Comparison of ENCODE assay signal across 18 mouse cellular contexts in genomic region chr1:155241701-155242487, GRCm38 (mm10). TPM values are rescaled to one million over a fixed set of nuclear protein-coding genes. Genes with fewer than 3 reads are reported as not detected.
DNase-seq lines count a peak whose midpoint lies in the region; ATAC-seq and TF ChIP-seq lines count a peak whose summit lies in the region.
"Had no signal": no experiment of that assay in that cellular context is flagged by ENCODE, and none has a peak within 500 bp of the region (broad histone marks: within the 10 kb centered on the region; RNA-seq: fewer than 3 reads in every experiment).

No protein-coding gene starts in this region.

- WGBS in heart, adult 2 months: 67% methylated on average over 12 of the region's 12 CpGs
- 76% methylated on average over 12 of the region's 12 CpGs for WGBS in heart, embryonic 10.5 days
- 80% methylated on average over 12 of the region's 12 CpGs for WGBS in hindbrain, embryonic 11.5 days
- WGBS in hindbrain, embryonic 14.5 days: 78% methylated on average over 12 of the region's 12 CpGs

- no peaks in the 10 kb centered on the region for H3K27me3 ChIP-seq in heart, adult 2 months (ENCODE audit: control insufficient read depth, insufficient read depth, low read length)
- no peaks in the 10 kb centered on the region for H3K27me3 ChIP-seq in heart, embryonic 10.5 days (ENCODE audit: insufficient read depth, poor library complexity, severe bottlenecking)
- peaks cover 6% of the 10 kb centered on the region for H3K27me3 ChIP-seq in hindbrain, embryonic 11.5 days (ENCODE audit: control insufficient read depth, insufficient read depth, low read length)
- peaks cover 12% of the 10 kb centered on the region for H3K27me3 ChIP-seq in hindbrain, embryonic 14.5 days (ENCODE audit: control insufficient read depth, insufficient read depth, low read length)

- no peak for ATAC-seq in hindbrain, embryonic 11.5 days (ENCODE audit: low FRiP score)
- no peak for ATAC-seq in hindbrain, embryonic 14.5 days (ENCODE audit: low FRiP score)
- ATAC-seq: forebrain, embryonic 14.5 days; midbrain, embryonic 13.5 days had no signal

- no peak for TF ChIP-seq POLR2A in heart, adult 2 months (IDR thresholded peaks at IDR 0.05; ENCODE audit: insufficient read depth, low read depth, low read length)

- H3K9me3 ChIP-seq in heart, embryonic 10.5 days: no peaks in the 10 kb centered on the region
- H3K9me3 ChIP-seq in hindbrain, embryonic 11.5 days (ENCODE audit: control insufficient read depth, low read length): no peaks in the 10 kb centered on the region
- no peaks in the 10 kb centered on the region for H3K9me3 ChIP-seq in hindbrain, embryonic 14.5 days (ENCODE audit: control insufficient read depth, low read length)
- H3K9me3 ChIP-seq: embryonic facial prominence, embryonic 13.5 days; midbrain, embryonic 13.5 days; neural tube, embryonic 12.5 days had no signal

- H3K36me3 ChIP-seq in heart, adult 2 months (ENCODE audit: control insufficient read depth, insufficient read depth, low read length): peaks cover 3% of the 10 kb centered on the region
- H3K36me3 ChIP-seq in heart, embryonic 10.5 days: peaks cover 43% of the 10 kb centered on the region
- H3K36me3 ChIP-seq in hindbrain, embryonic 11.5 days (ENCODE audit: control insufficient read depth, insufficient read depth, low read length): no peaks in the 10 kb centered on the region
- H3K36me3 ChIP-seq in hindbrain, embryonic 14.5 days (replicated peaks; ENCODE audit: control insufficient read depth, insufficient read depth): no peaks in the 10 kb centered on the region
- H3K36me3 ChIP-seq: midbrain, embryonic 13.5 days; neural tube, embryonic 12.5 days had no signal

- TF ChIP-seq EP300 in heart, adult 2 months (IDR thresholded peaks at IDR 0.05; ENCODE audit: insufficient read depth, low read depth, low read length): no peak

- H3K4me1 ChIP-seq in heart, adult 2 months (ENCODE audit: control insufficient read depth, insufficient read depth, low read length): peaks cover 17% of the 10 kb centered on the region
- peaks cover 70% of the 10 kb centered on the region for H3K4me1 ChIP-seq in heart, embryonic 10.5 days
- H3K4me1 ChIP-seq in hindbrain, embryonic 11.5 days (replicated peaks; ENCODE audit: control insufficient read depth, insufficient read depth, low read length): peaks cover 9% of the 10 kb centered on the region
- peaks cover 12% of the 10 kb centered on the region for H3K4me1 ChIP-seq in hindbrain, embryonic 14.5 days (replicated peaks; ENCODE audit: control insufficient read depth, insufficient read depth, low read length)

- H3K27ac ChIP-seq in heart, adult 2 months: peak overlapping the region; percentile 95
- no peak overlapping the region for H3K27ac ChIP-seq in heart, embryonic 10.5 days
- no peak overlapping the region for H3K27ac ChIP-seq in hindbrain, embryonic 11.5 days (ENCODE audit: low read depth, low read length)
- no peak overlapping the region for H3K27ac ChIP-seq in hindbrain, embryonic 14.5 days
- H3K27ac ChIP-seq in layer of hippocampus, adult 2 months: 0 out of 2 replicates have a peak overlapping the region, but pooled peaks have one; percentile 39
- H3K27ac ChIP-seq: embryonic facial prominence, embryonic 13.5 days; midbrain, embryonic 13.5 days; neural tube, embryonic 12.5 days had no signal

- intact Hi-C loops in heart, adult 2 months (cut with DNase I): no loop called here

- no peak overlapping the region for H3K9ac ChIP-seq in heart, adult 2 months (ENCODE audit: low read depth, low read length)
- H3K9ac ChIP-seq in hindbrain, embryonic 11.5 days (ENCODE audit: low read depth, low read length): no peak overlapping the region
- no peak overlapping the region for H3K9ac ChIP-seq in hindbrain, embryonic 14.5 days
- H3K9ac ChIP-seq: embryonic facial prominence, embryonic 13.5 days; midbrain, embryonic 13.5 days; neural tube, embryonic 12.5 days had no signal

- TF ChIP-seq CTCF in heart, adult 2 months (IDR thresholded peaks at IDR 0.05): peak; percentile 35; the same call in 1 of the 2 replicates
- 0 out of 2 replicates have a peak, but pooled peaks have one; percentile 12 for TF ChIP-seq CTCF in layer of hippocampus, adult 2 months (conservative IDR thresholded peaks at IDR 0.05)

- no peak overlapping the region for H3K4me3 ChIP-seq in heart, adult 2 months
- no peak overlapping the region for H3K4me3 ChIP-seq in heart, embryonic 10.5 days
- H3K4me3 ChIP-seq in hindbrain, embryonic 11.5 days (ENCODE audit: low read depth, low read length): no peak overlapping the region
- no peak overlapping the region for H3K4me3 ChIP-seq in hindbrain, embryonic 14.5 days (replicated peaks; ENCODE audit: low read length)
- no peak overlapping the region for H3K4me3 ChIP-seq in layer of hippocampus, adult 2 months
- H3K4me3 ChIP-seq: embryonic facial prominence, embryonic 13.5 days; midbrain, embryonic 13.5 days; neural tube, embryonic 12.5 days had no signal

- H3K79me2 ChIP-seq in heart, adult 2 months (replicated peaks; ENCODE audit: control insufficient read depth, insufficient read depth, low read length): peaks cover 1% of the 10 kb centered on the region; the same call in 1 of the 2 replicates

- peak in 1 of 2 experiments; percentile 29 for DNase-seq in heart, adult 2 months
- DNase-seq in heart, embryonic 10.5 days (ENCODE audit: low spot score): no peak
- peak; percentile 1 for DNase-seq in hindbrain, embryonic 11.5 days (ENCODE audit: low spot score)
- DNase-seq in hindbrain, embryonic 14.5 days (ENCODE audit: low spot score): no peak
- DNase-seq in layer of hippocampus, adult 2 months (ENCODE audit: low spot score in 2 of 2): no peak
- no peak for DNase-seq in layer of hippocampus, postnatal 25 days (ENCODE audit: extremely low spot score in 1 of 2, low spot score in 1 of 2)
- DNase-seq: adrenal gland, adult 8-10 months; gastrocnemius, postnatal 36 days; lung, adult 18-20 months; lung, postnatal 14 days; spleen, adult 18-20 months; thymus, adult 18-20 months had no signal

- no peak overlapping the region for H3K4me2 ChIP-seq in hindbrain, embryonic 11.5 days (replicated peaks; ENCODE audit: low read depth, low read length)
- H3K4me2 ChIP-seq in hindbrain, embryonic 14.5 days (replicated peaks): no peak overlapping the region
- H3K4me2 ChIP-seq: embryonic facial prominence, embryonic 13.5 days; liver, embryonic 11.5 days; midbrain, embryonic 13.5 days; neural tube, embryonic 12.5 days had no signal

RNA-seq across cellular contexts. Expression of gene BC034090, which starts 2.4 kb away (rescaled TPM):
- total RNA-seq in heart, adult 2 months (2021): 10 to 100 TPM; 37.2 to 37.5 TPM
- 31.8 and 44.8 TPM in 2 replicates for polyA plus RNA-seq in heart, adult 2 months (2012; rRNA removed)
- 6.0 and 6.5 TPM in 2 replicates for polyA plus RNA-seq in heart, embryonic 10.5 days (2016; fragmentation: Nextera tagmentation; extraction: Ambion mirVana)
- polyA plus RNA-seq in hindbrain, embryonic 11.5 days (2014; fragmentation: Nextera tagmentation; extraction: Ambion mirVana): 1.7 and 2.5 TPM in 2 replicates
- 4.0 and 4.1 TPM in 2 replicates for polyA plus RNA-seq in hindbrain, embryonic 14.5 days (2014; fragmentation: Nextera tagmentation; extraction: Ambion mirVana)
- 1 to 10 TPM; 7.9 to 8.2 TPM for total RNA-seq in layer of hippocampus, adult 2 months (2021)
- total RNA-seq in layer of hippocampus, postnatal 25 days (2021): 10 to 100 TPM in 1 of 2 experiments, 1 to 10 TPM in 1; 8.1 to 11.6 TPM
- total RNA-seq: megakaryocyte, adult 5-6 weeks had no signal

Comparison
In these comparisons a context has a peak if more than half of its experiments do, and no peak if none do; other contexts are left out.
1. H3K27ac ChIP-seq: peak in heart, adult 2 months (single experiment) and layer of hippocampus, adult 2 months (single experiment); none in heart, embryonic 10.5 days (single experiment), hindbrain, embryonic 11.5 days (single experiment) and hindbrain, embryonic 14.5 days (single experiment).